ENCODE assay signal across 8 mouse cellular contexts in the genomic region with DNA sequence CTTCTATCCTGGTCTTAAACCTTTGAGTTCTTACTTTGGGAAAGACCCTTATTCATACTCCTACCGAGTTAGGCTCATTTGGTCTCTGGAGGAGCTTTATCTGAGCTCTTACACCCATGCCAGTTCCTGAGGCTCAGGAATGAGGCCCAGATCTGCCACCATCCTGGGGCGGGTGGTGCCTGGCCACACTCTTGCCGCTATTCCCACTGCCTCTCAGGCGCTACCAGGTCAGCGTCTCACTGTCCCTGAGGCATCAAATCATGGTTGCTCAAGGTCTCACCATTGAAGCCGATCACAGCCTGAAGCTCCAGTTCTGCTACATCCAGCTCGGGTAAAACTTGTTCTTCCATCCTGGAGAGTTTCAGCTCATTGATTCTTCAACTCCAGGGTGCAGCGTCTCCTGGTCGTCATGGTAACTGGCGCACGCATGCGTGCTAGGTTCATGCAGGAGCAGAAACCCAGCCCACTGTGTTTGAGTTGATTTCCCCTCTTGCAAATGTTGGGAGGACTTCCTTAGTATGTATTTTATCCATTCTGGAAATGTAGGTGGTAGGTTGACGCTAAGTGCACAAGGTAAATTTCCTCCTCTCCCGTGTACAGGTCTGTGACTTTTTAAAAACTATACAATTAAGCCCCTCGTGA. TPM values are rescaled to one million over a fixed set of nuclear protein-coding genes. Genes with fewer than 3 reads are reported as not detected.
DNase-seq lines count a peak whose midpoint lies in the region; ATAC-seq and TF ChIP-seq lines count a peak whose summit lies in the region.

A gene (minus strand): TSS at position 410 of the 642 bp plus-strand sequence.

- TF ChIP-seq EP300 in CH12.LX (IDR thresholded peaks at IDR 0.05; ENCODE audit: low read length), result no peak

- peaks cover 5 to 15% of the 10 kb centered on the region in 2 experiments for H3K36me3 ChIP-seq in CH12.LX (replicated peaks in 1 of 2; ENCODE audit: control insufficient read depth in 1 of 2, insufficient read depth in 1 of 2, low read length in 1 of 2)
- H3K36me3 ChIP-seq in forebrain, embryonic 11.5 days (ENCODE audit: control insufficient read depth, insufficient read depth, low read length), result no peaks in the 10 kb centered on the region
- H3K36me3 ChIP-seq in heart, embryonic 16.5 days (ENCODE audit: control insufficient read depth, insufficient read depth), result peaks cover 6% of the 10 kb centered on the region
- H3K36me3 ChIP-seq in liver, embryonic 13.5 days, result no peaks in the 10 kb centered on the region
- peaks cover 4% of the 10 kb centered on the region for H3K36me3 ChIP-seq in stomach, embryonic 14.5 days (ENCODE audit: control insufficient read depth, insufficient read depth, low read length)

- peaks cover 14% of the 10 kb centered on the region; the same call in 1 of the 2 replicates for H3K79me2 ChIP-seq in CH12.LX (replicated peaks; ENCODE audit: control insufficient read depth, extremely low read depth, insufficient read depth, poor library complexity, severe bottlenecking)

- H3K27me3 ChIP-seq in CH12.LX (replicated peaks), result peaks cover 11% of the 10 kb centered on the region
- no peaks in the 10 kb centered on the region for H3K27me3 ChIP-seq in forebrain, embryonic 11.5 days (ENCODE audit: control insufficient read depth, insufficient read depth, low read length)
- no peaks in the 10 kb centered on the region for H3K27me3 ChIP-seq in heart, embryonic 16.5 days (ENCODE audit: control insufficient read depth, insufficient read depth, low read length)
- no peaks in the 10 kb centered on the region for H3K27me3 ChIP-seq in liver, embryonic 13.5 days
- no peaks in the 10 kb centered on the region for H3K27me3 ChIP-seq in stomach, embryonic 14.5 days (ENCODE audit: control insufficient read depth, insufficient read depth, low read length)

- H3K4me1 ChIP-seq in CH12.LX (ENCODE audit: control insufficient read depth in 1 of 2, insufficient read depth in 2 of 2), result peaks cover 4 to 30% of the 10 kb centered on the region in 2 experiments
- peaks cover 2% of the 10 kb centered on the region; the same call in 1 of the 2 replicates for H3K4me1 ChIP-seq in forebrain, embryonic 11.5 days (replicated peaks; ENCODE audit: control insufficient read depth, insufficient read depth, low read length)
- H3K4me1 ChIP-seq in heart, embryonic 16.5 days (ENCODE audit: control insufficient read depth, insufficient read depth, low read length), result peaks cover 17% of the 10 kb centered on the region
- H3K4me1 ChIP-seq in liver, embryonic 13.5 days (replicated peaks), result peaks cover 22% of the 10 kb centered on the region
- H3K4me1 ChIP-seq in stomach, embryonic 14.5 days (ENCODE audit: control insufficient read depth, insufficient read depth, low read length), result peaks cover 7% of the 10 kb centered on the region; the same call in 1 of the 2 replicates

- 7% methylated on average over 15 of the region's 15 CpGs for WGBS in forebrain, embryonic 11.5 days
- WGBS in heart, embryonic 16.5 days, result 5% methylated on average over 15 of the region's 15 CpGs
- WGBS in liver, embryonic 13.5 days (ENCODE audit: insufficient replicate concordance), result 6% methylated on average over 15 of the region's 15 CpGs
- WGBS in stomach, embryonic 14.5 days, result 6% methylated on average over 15 of the region's 15 CpGs

- dilution Hi-C loops in CH12.LX (cut with MboI; ENCODE audit: extremely low pct_ligation_motif_present, extremely low pct_unique_long_range_greater_than_20kb, low sequenced_read_pairs), result no loop called here

- peak; percentile 90 for DNase-seq in CH12.LX (ENCODE audit: extremely low read depth)
- DNase-seq in c-Kit-positive CD71-positive TER-119-negative erythroid progenitor cells, embryonic 14.5 days (ENCODE audit: low read depth), result peak; percentile 74
- peak; percentile 89 for DNase-seq in forebrain, embryonic 11.5 days (ENCODE audit: low spot score)
- DNase-seq in kidney, postnatal 25 days, result peak; percentile 92
- DNase-seq in liver, embryonic 13.5 days, result peak; percentile 73
- DNase-seq in natural killer cell, adult 2 months (ENCODE audit: low spot score in 2 of 2), result peak; percentile 76 to 79

- in situ Hi-C loops in CH12.LX (cut with MboI; ENCODE audit: low pct_ligation_motif_present, low pct_unique_long_range_greater_than_20kb, low sequenced_read_pairs), result no loop called here

- no peak within 1 kb of the TSS for H3K27ac ChIP-seq in CH12.LX (ENCODE audit: insufficient read depth, low read depth)
- H3K27ac ChIP-seq in forebrain, embryonic 11.5 days (ENCODE audit: low read depth, low read length), result no peak within 1 kb of the TSS
- peak within 1 kb of the TSS; percentile 19 for H3K27ac ChIP-seq in heart, embryonic 16.5 days (ENCODE audit: low read length)
- H3K27ac ChIP-seq in liver, embryonic 13.5 days, result peak within 1 kb of the TSS; percentile 41; the same call in 1 of the 2 replicates
- H3K27ac ChIP-seq in stomach, embryonic 14.5 days (ENCODE audit: low read length), result peak within 1 kb of the TSS; percentile 7; the same call in 1 of the 2 replicates

- no peak for TF ChIP-seq POLR2A in CH12.LX (IDR thresholded peaks at IDR 0.05; ENCODE audit: low read depth, low read length)

- peak within 1 kb of the TSS; percentile 77 for H3K9ac ChIP-seq in CH12.LX (ENCODE audit: insufficient read depth, low read depth)
- peak within 1 kb of the TSS; percentile 77 for H3K9ac ChIP-seq in forebrain, embryonic 11.5 days (ENCODE audit: low read length)
- peak within 1 kb of the TSS; percentile 83 for H3K9ac ChIP-seq in heart, embryonic 16.5 days (ENCODE audit: low read length)
- peak within 1 kb of the TSS; percentile 85 for H3K9ac ChIP-seq in liver, embryonic 13.5 days
- peak within 1 kb of the TSS; percentile 59 for H3K9ac ChIP-seq in stomach, embryonic 14.5 days (replicated peaks; ENCODE audit: low read depth, low read length)

- peak within 1 kb of the TSS; percentile 92 for H3K4me2 ChIP-seq in CH12.LX (ENCODE audit: insufficient read depth, low read depth, poor library complexity, severe bottlenecking)
- H3K4me2 ChIP-seq in forebrain, embryonic 11.5 days (ENCODE audit: low read depth, low read length, severe bottlenecking), result peak within 1 kb of the TSS; percentile 82
- peak within 1 kb of the TSS; percentile 92 for H3K4me2 ChIP-seq in heart, embryonic 16.5 days (ENCODE audit: low read depth, low read length)
- H3K4me2 ChIP-seq in liver, embryonic 13.5 days, result peak within 1 kb of the TSS; percentile 84
- H3K4me2 ChIP-seq in stomach, embryonic 14.5 days (replicated peaks; ENCODE audit: low read depth, low read length), result peak within 1 kb of the TSS; percentile 82

- H3K9me3 ChIP-seq in CH12.LX (replicated peaks; ENCODE audit: low read length), result no peaks in the 10 kb centered on the region
- no peaks in the 10 kb centered on the region for H3K9me3 ChIP-seq in forebrain, embryonic 11.5 days (ENCODE audit: control insufficient read depth, low read length)
- H3K9me3 ChIP-seq in heart, embryonic 16.5 days (replicated peaks; ENCODE audit: control insufficient read depth, low read length), result no peaks in the 10 kb centered on the region
- H3K9me3 ChIP-seq in liver, embryonic 13.5 days (replicated peaks), result no peaks in the 10 kb centered on the region
- no peaks in the 10 kb centered on the region for H3K9me3 ChIP-seq in stomach, embryonic 14.5 days (ENCODE audit: control insufficient read depth, low read depth, low read length)

- TF ChIP-seq CTCF in CH12.LX (conservative IDR thresholded peaks at IDR 0.05 in 1 of 2, IDR thresholded peaks at IDR 0.05 in 1 of 2; ENCODE audit: low read depth in 2 of 2, low read length in 2 of 2), result no peak

- peak; percentile 65 for ATAC-seq in forebrain, embryonic 11.5 days (replicated peaks; ENCODE audit: low FRiP score)
- 0 out of 2 replicates have a peak, but pooled peaks have one; percentile 46 for ATAC-seq in heart, embryonic 16.5 days (replicated peaks; ENCODE audit: extremely low read depth, insufficient read depth, low FRiP score)
- peak; percentile 61 for ATAC-seq in liver, embryonic 13.5 days (ENCODE audit: low read depth)
- peak; percentile 66; the same call in 1 of the 2 replicates for ATAC-seq in stomach, embryonic 14.5 days (ENCODE audit: insufficient number of reproducible peaks, insufficient read depth, low FRiP score, low read depth)

- TF ChIP-seq RAD21 in CH12.LX (IDR thresholded peaks at IDR 0.05; ENCODE audit: low read depth, low read length), result no peak

- peak within 1 kb of the TSS; percentile 78 to 97 (median 90) for H3K4me3 ChIP-seq in CH12.LX (replicated peaks in 1 of 3; ENCODE audit: low read depth in 2 of 3, low read length in 2 of 3, poor library complexity in 1 of 3)
- peak within 1 kb of the TSS; percentile 77 for H3K4me3 ChIP-seq in forebrain, embryonic 11.5 days (ENCODE audit: low read depth, low read length)
- peak within 1 kb of the TSS; percentile 76 for H3K4me3 ChIP-seq in heart, embryonic 16.5 days (ENCODE audit: low read length)
- H3K4me3 ChIP-seq in liver, embryonic 13.5 days (replicated peaks), result peak within 1 kb of the TSS; percentile 92
- peak within 1 kb of the TSS; percentile 79 for H3K4me3 ChIP-seq in stomach, embryonic 14.5 days (ENCODE audit: low read depth, low read length)

TF ChIP-seq in CH12.LX, 34 proteins besides CTCF, POLR2A, EP300 and RAD21:
- TF ChIP-seq ELF1 (IDR thresholded peaks at IDR 0.05; ENCODE audit: low read depth, low read length) (peak; percentile 53; the same call in 1 of the 2 replicates), POLR2AphosphoS2 (IDR thresholded peaks at IDR 0.05; ENCODE audit: low read depth, low read length) (no peak), NRF1 (IDR thresholded peaks at IDR 0.05; ENCODE audit: low read depth, low read length) (peak; percentile 92), SIN3A (IDR thresholded peaks at IDR 0.05; ENCODE audit: low read length) (peak; percentile 70), ZNF384 (IDR thresholded peaks at IDR 0.05; ENCODE audit: low read depth, low read length) (no peak), MXI1 (IDR thresholded peaks at IDR 0.05; ENCODE audit: low read depth, low read length) (peak; percentile 94), MAZ (IDR thresholded peaks at IDR 0.05; ENCODE audit: low read depth, low read length) (0 out of 2 replicates have a peak, but pooled peaks have one; percentile 7), JUND (conservative IDR thresholded peaks at IDR 0.05; ENCODE audit: low read depth, low read length) (no peak)

RNA-seq across cellular contexts. Expression of the gene that starts here (rescaled TPM):
- total RNA-seq in CH12.LX (2012; rRNA removed) (not detected in 2 replicates), CH12.LX (2014; rRNA removed) (not detected in 2 replicates)
- 0.20 TPM in 1 of 2 replicates, not detected in the other for polyA plus RNA-seq in CH12.LX (2012; ENCODE audit: insufficient read length, low read depth)
- 0.86 and 1.4 TPM in 2 replicates for polyA plus RNA-seq in forebrain, embryonic 11.5 days (2014; fragmentation: Nextera tagmentation; extraction: Ambion mirVana)
- 0.45 and 1.8 TPM in 2 replicates for polyA plus RNA-seq in heart, embryonic 16.5 days (2015; fragmentation: Nextera tagmentation; extraction: Ambion mirVana)
- polyA plus RNA-seq in liver, embryonic 13.5 days (2015; fragmentation: Nextera tagmentation; extraction: Ambion mirVana), result not detected in 2 replicates
- 0.48 and 1.3 TPM in 2 replicates for polyA plus RNA-seq in stomach, embryonic 14.5 days (2014; fragmentation: Nextera tagmentation; extraction: Ambion mirVana)

Comparison
In these comparisons a context has a peak if more than half of its experiments do, and no peak if none do; other contexts are left out.
1. Peak in DNase-seq, H3K4me3 ChIP-seq, H3K9ac ChIP-seq and H3K4me2 ChIP-seq in CH12.LX; RNA of the gene not detected or under 1 TPM.
2. Peak in DNase-seq, ATAC-seq, H3K4me3 ChIP-seq, H3K27ac ChIP-seq, H3K9ac ChIP-seq and H3K4me2 ChIP-seq in liver, embryonic 13.5 days; RNA of the gene not detected or under 1 TPM.
3. H3K27ac ChIP-seq: peak in heart, embryonic 16.5 days (single experiment) and stomach, embryonic 14.5 days (single experiment); none in CH12.LX (single experiment) and forebrain, embryonic 11.5 days (single experiment).
4. Peak in every context shown above with its lines, with median percentiles within 50 percentile points of each other: DNase-seq, H3K4me2 ChIP-seq, H3K4me3 ChIP-seq, H3K9ac ChIP-seq and ATAC-seq.